Mouse (Mus musculus) gastrocnemius, postnatal 4 days (tissue): Measurements from ENCODE around the gene C2cd5. TPM values are rescaled to one million over a fixed set of nuclear protein-coding genes. Genes with fewer than 3 reads are reported as not detected.
"Not testable (repeated sequence)": the region's sequence is repeated elsewhere in the genome, so short reads cannot be mapped to it uniquely, and the experiment has no call there.

Experiments
- DNase-seq, 2 experiments: peaks; one replicate each; pipeline ENCODE4 v3.0.0; 2021 to 2022; ENCODE audit warnings: low spot score in 2 of 2, mixed read lengths in 2 of 2
- total RNA-seq, 2 experiments: library from RNA; stranded (reverse); gene quantifications; 2 replicates each; pipeline ENCODE4 v1.2.3; 2021

The C2cd5 gene
- total RNA-seq, 2 experiments from 2014 or later, result 22.8 to 27.9 TPM

DNA sequence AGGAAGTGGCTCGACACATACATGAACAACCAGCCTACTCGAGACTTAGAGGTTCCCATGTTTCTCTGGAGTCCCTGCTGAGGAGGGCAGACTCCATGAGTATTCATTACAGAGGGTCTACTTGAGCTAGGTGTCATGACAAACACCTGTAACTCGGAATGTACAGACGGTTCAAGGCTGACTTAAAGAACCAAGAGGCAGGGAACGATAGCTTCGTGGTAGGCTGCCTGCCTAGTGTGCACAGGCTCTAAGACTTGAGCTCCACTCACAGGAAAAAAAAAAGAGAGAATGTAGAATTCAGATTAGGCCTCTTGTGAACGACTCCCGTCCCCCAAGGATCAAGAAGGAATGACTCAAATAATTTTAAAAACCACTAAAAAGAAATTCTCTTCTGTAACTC lies 78.2 kb downstream of the C2cd5 start:
- no peak for DNase-seq

DNA sequence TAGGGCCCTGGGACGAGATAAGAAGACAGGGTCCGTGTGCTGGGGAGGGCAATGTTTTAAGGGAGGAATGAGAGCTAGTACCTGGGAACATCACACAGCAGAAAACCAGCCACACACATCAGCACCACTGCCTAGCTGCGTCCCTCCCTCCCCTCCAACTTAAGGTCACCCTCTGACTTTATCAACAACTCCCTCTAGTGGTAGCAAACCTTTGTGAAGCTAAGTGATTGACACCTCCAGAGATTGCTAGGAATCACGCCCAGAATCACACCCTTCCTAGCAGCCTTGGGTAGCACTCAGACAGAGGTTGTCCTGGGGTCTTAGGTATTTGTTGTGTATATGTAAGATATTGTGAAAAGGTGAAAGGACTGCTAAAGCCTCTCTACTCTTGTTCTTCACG lies 79.3 kb downstream of the C2cd5 start:
- no peak for DNase-seq

DNA sequence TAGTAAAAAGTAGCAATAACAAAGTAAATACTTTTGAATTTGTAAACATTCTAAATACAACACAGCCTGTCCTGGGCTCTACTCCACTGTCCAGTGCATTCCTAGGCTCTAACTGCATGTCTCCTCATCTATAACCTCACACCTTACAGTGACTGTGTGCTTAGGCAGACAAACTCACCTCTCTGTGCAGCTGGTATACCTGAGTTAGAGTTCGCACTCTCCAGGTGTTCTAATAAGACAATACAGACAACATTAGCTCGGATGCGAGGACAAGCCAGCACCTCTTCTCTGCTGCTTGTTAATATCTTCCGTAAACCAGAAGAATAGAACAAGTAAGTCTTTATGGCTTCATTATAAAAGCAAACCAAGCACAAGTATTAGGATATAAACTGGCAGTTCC lies 79.8 kb downstream of the C2cd5 start:
- no peak for DNase-seq

DNA sequence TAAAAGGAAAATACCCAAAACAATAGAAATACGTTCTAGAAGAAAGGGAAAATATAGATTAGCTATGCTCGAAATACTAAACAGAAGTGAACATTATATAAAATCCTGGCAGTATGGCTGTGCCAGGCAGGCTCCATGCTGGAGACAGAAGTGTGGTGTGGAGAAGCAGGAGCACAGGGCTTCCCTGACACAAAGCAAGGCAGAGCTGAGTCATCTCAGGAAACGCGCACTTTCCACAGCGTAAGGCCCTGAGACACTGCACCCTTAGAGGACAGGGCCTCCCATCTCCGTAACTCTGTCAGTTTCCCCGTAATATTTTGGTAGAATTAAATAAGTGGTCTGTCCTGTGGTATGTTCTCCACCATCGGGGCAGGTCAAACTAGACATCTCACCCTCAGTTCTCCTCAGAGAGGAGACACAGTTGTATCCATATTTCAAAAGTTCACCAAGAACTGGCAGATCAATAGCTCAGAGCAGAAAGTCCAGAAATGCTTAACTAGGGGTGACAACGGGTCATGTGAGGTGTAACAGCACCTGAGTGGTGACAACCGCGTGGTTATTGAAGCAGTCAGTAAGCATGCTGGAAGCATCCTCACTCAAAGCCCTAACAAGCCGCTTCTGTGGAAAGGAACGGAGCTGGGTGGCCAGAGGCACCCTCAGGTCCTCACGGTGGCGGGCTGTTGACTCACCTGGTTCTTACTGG lies 87.3 kb downstream of the C2cd5 start:
- no peak for DNase-seq

DNA sequence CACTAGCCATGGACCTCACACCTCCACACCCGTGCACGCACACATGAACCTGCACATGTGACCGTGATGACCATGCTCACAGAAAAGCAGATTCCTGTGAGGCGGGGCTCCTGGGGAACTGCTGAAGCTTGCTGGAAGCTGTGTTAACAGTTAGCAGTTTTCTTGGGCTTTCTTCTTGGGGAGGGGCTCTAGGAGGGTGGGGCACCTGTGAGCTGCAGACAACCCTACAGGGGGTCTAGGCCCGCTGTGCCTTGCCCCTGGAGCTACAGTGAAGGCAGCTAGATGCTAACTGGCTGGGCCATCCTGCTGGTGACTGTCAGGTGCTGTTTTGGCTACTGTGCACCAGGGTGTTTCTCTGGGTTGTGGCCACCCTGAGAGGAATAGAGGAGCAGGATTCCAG lies 91.1 kb downstream of the C2cd5 start:
- DNase-seq, result no peak

DNA sequence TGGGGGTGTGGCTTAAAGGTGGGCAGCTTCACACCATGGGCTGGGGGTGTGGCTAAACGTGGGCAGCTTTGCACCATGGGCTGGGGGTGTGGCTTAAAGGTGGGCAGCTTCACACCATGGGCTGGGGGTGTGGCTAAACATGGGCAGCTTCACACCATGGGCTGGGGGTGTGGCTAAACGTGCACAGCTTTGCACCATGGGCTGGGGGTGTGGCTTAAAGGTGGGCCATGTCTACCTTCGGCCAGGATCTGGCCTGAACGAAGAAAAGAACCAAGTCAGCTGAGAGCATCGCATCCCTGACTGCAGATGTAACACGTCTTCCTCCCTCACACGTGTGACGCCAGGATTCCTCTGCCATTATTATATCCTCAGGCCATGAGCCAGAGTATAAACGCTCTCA lies 94.7 kb downstream of the C2cd5 start:
- DNase-seq, result not testable (repeated sequence)

DNA sequence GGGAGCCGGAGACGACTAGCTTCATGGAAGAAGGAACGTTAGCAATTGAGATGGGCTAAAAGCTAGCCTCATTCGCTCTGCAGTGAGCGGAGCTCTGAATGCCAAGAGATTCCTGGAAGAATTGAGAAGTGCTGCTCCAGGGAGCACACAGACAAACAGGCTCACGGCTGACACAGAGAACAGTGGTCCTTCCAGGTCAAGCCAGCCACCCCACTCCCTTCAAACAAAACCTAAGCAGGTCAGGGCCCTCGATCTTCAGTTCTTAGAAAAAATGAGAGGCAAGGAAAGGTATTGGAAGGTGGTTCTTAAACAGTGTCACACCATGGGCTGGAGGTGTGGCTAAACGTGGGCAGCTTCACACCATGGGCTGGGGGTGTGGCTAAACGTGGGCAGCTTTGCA lies 95.1 kb downstream of the C2cd5 start:
- no peak for DNase-seq

DNA sequence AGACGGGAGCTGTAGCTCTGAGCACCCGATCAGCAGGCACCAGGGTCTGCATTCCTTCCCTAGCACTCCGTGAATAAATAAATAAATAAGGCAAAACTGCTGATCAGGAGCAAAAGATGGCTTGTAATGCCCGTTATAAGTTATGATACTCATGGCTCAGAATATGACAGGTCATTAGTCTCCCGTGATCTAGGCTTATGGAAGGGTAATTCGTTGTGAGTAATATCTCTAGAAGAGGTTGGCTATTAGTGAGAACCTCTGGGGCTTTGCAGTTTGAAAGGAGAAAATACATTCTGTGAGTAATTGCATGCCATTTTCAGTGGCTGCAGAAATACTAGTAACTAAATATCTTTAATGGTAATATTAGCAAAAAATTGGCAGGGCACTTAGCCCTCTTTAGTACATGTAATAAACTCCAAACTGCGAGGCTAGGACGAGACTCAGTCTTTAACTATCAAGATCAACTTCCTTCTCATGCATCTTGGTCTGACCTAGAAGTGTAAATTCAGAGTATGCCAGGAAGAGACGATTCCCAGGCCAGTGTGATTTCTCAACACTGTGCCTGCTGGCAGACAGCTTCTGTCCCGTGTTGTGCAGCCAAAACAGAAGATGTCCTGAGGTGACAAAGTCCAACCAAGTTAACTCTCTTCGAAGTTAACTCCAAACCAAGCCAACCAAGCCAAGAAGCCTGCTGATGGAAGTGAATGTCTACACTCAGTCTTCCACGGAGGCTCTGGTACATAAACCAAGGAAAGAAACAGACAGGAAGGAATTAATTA lies 101.5 kb downstream of the C2cd5 start:
- DNase-seq, result no peak

DNA sequence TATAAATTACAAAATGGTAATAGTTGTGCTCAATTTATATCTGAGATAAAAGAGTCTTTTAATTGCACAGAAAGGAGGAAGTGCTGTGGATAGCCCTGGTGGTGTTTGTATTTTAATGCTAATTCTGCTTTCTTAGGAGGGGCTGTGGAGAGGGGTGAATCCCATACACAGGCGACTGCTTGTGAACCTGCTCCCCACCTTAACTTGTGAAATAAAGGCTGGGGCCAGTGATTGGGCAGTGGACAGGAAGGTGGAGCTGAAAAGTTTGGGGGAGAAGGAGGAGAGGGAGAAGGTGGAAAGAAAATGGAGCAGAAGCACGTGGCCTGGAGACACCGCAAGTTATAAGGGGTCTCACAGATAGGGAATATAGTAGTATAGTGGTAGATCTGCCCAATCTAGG lies 103.1 kb downstream of the C2cd5 start:
- DNase-seq, result no peak

DNA sequence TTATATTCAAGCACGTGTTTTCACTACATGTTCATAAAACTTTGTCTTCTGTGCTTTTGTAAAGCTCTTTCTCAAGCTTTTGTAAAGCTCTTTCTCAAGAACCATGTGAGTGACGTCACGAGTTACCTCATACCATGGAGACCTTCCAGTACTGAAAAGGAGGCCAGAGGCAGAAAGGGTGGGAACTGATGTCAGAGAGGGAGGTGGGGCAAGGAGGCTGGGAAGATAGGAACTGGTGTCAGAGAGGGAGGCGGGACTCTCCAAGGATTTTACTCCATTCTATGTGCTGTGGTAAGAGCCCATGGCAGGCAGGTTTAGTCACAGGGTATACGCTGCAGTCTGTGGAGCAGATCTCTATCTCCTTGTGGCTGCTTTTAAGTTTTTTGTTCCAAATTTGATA lies 104.4 kb downstream of the C2cd5 start:
- DNase-seq, result no peak

DNA sequence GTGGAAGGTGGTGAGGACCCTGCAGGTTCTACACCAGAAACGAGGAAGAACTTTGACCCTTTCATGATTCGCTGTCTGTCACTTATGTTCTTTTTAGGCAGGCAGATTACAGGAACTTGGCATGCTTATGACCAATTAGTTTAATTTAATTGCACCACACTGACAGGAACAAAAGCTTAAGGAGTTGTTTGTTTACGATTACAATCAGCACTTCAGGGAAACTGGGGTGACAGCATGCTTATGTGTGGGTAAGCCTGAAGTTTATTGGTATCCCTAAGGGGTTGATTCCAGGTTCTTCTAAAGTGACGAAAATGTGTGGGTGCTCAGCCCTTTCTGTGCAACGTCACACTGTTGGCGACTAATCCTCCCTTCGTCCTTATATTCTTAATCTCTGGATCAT lies 105.1 kb downstream of the C2cd5 start:
- DNase-seq, result no peak

DNA sequence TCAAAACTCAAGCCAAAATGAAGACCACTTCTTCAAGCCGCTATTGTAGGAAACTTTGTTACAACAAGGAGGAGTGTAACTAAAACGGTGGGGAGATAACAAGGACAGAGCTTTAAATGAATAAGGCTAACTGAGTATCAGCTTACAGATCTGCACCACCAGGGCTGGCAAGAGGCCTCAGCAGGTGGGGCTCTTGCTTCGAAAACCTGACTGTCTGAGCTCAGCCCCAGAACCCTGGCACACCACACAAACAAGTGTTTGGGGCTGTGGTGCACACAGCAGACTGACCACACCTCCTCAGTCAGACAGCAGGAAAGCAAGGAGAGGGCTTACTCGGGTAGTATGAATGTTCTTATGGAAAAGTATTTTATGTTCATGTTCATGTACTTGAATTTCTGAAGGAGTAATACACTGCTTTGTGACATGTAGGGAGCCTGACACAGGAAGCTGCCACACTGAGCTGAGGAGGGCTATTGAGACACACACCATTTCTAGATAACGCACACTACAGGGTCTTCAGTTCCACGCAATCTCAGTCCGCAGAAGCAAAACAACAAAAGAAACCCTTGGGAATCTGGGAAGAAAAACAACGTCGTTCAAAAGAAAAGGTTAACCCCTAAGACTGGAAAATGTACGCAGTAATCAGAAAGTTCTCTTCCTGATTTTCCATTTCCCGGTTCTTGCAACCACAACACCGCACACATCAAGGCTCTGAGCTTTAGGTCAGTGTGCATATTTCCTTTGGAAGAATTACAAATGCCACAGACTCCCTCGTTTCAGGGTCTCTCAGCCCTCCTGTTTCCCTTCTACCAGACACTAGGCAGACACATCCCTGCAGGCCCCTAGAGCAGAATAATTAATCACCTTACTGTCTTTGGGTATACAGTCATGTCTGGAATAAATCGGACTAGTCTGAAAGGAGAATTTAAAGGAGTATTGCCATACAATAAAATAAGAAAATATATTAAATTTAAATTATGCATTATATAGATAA lies 105.9 kb downstream of the C2cd5 start:
- no peak for DNase-seq

DNA sequence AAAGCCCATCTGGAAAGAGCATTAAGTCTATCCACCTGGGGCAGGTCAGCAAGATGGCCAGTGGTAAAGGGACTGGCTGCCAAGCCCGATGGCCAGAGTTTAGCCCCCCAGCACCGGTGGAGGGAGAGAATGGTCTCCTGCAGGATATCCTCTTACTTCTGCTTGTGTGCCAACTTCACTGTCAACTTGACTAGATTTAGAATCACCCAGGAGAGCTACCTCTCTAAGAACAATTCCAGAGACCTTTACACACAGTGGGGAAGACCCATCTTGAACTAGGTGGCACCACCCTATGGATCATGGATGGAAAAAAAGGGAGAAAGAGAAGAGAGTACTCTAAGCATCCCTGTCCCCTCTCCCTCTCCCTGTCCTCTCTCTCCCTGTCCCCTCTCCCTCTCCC lies 107.0 kb downstream of the C2cd5 start:
- no peak for DNase-seq

DNA sequence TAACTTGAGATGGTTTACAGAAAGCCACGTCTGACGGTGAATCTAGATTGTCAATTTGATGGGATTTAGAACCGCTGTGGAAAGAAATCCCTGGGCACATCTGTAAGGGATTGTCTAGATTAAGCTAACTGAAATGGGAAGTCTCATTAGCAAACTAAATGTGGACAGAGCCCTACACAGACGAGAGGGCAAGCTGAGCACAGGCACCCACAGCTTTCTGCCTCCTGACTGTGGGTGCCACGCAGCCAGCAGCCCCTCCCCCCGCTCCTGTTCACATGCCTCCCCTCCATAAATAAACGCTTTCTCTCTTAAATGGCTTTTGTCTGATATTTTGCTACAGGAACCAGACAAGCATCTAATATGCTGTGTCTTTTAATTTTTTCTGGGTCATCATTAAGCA lies 107.8 kb downstream of the C2cd5 start:
- DNase-seq, result no peak

DNA sequence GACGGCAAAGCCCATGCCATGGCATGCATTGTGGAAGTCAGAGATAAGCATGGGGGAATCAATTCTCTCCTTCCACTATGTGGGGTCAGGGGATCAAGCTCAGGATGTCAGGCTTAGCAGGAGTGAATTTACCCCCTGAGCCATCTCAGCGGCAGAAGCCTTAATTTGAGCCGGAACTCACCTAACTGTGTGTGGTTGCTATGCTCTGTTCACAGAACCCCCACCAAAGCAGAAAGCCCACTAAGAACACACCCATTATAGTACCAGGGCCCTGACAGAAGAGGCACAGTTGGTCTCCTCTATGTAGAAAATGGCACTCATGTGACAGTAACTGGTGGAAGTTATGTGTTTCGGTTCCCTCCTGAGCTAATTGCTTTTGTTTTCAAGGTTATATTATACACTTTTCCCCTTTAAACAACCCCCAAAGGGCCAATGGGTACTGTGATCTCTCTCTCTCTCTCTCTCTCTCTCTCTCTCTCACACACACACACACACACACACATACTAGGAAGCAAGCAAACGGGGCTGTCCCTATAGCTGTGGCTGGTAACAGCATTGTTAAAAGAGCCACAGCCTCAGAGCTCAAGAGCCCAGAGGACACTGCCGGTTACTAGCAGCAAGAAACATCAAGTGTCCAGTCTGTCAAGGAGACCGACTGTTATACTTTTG lies 108.4 kb downstream of the C2cd5 start:
- DNase-seq, result no peak

DNA sequence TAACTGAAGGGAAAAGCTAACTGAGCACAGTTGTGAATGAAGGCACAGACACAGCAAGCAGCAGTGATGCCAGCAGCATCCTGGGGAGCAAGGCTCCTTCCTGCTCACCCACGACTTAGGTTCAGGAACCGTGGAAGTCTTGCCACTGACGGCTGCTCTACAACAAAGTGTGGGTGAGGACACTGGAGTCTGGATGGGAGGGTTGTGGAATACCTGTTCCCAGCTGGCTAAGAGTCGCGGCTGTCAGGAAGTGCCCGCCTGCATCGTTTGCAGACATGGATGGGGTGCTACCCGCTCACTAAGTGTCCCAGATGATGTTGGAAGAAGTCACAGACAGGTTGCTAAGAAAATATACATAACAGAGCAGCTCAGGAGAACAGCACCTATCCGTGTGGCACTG lies 109.4 kb downstream of the C2cd5 start:
- no peak for DNase-seq

DNA sequence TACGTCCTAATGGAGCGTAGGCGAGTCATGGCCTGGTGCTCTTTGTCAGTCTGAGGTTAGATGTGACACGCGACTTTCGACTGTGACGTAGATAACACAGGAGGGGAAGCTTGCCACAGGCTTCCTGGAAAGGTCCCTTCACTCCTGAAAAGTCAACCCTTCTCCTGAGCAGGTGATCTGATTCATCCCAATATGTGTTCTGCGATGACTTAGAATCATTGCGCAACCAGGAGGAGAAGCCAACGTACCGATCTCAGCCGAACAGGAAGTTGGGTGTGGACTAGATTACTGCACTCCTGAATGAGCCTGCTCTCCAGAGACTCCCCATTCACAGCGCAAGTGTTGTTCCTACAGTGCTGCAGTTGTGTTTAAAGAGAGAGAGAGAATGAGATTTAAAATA lies 110.4 kb downstream of the C2cd5 start:
- no peak for DNase-seq

DNA sequence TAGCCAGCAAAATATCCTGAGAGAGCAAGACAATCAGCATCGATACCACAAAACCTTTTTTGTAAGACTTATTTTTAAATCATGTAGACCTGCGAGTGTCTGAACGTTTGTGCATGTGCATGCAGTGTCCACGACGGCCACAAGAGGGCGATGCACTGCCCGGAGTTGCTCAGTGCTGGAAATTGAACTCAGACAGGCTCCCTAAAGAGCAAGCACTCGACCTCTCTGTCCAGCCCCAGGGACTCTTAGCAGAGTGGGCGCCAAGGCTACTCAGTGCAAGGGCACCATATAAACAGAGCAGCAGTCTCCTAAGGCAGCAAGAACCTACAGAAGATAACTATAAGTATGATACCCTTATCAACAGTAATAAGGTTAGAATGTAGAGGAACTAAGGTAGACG lies 111.2 kb downstream of the C2cd5 start:
- DNase-seq, result peak; percentile 44 to 65

DNA sequence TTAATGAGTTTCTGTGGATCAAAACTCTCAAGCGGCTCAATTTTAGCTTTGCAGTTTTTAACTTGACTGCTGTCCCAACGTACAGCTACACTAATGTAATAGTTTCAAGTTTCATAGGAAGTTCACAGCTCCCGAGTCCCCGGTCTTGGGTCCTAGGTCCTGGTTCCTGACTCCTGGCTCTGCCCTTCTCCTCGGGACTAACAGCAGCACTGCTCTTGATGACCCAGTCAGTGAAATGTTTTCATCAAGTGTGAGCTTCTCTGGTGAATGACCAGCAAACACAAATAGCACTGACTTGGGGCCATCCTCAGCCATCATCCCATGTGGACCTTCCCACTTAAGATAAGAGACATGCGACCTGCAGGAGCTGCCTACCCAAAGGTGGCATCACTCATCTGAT lies 111.7 kb downstream of the C2cd5 start:
- DNase-seq, result no peak

DNA sequence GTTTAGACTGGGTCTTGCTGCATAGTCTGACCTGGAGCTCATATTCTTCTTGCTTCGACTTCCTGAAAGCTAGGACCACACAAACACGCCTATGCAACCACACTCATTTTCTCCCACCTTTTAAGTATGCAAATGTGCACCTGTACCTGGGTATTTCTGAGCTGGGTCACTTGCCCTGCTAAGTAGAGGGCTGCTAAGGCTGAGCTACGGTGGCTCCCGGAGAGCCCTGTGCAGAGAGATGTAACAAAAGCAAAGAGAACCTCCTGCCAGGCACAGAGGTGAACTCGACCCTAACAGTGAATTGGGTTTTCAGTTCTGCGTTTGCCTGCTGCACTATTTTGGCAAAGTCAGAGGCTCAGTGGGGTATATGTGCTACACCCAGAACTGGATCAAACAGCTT lies 112.3 kb downstream of the C2cd5 start:
- no peak for DNase-seq

DNA sequence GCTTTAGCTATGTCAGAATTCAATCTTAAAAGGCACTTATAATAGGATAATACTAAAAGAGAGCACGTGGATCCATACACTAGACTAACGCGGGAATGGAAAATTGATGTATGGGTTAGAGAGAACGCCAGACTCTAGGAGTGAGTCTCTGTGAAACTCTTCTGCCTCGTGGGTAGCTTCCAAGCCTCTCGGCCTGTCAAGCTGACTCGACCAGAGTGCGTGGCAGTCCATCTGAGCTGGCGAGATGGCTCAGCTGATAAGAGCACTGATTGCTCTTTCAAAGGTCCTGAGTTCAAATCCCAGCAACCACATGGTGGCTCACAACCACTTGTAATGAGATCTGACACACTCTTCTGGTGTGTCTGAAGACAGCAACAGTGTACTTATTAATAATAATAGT lies 113.2 kb downstream of the C2cd5 start:
- not testable (repeated sequence) for DNase-seq
